Mouse (Mus musculus) intestine, postnatal 0 days (tissue): ENCODE data around the gene Hcn1. TPM values are rescaled to one million over a fixed set of nuclear protein-coding genes. Genes with fewer than 3 reads are reported as not detected.

Experiments used
- ATAC-seq: fragments of 200-750 bp; cut with Nextera tagmentation; 2 replicates; pipeline ENCODE4 v1.8.0; 2017; ENCODE audit warnings: mild to moderate bottlenecking, moderate TSS enrichment, moderate library complexity
- H3K27ac ChIP-seq: fragments of 300-500 bp; sonication (generic); 2 replicates; pipeline ENCODE4 v1.5.1; 2014; ENCODE audit warnings: mild to moderate bottlenecking, low read depth, low read length, moderate library complexity
- H3K27me3 ChIP-seq: fragments of 300-500 bp; sonication (generic); replicated peaks from 2 replicates; pipeline ENCODE4 v1.6.1; 2014; ENCODE audit warnings: low read length, mixed read lengths; ENCODE audit not compliant: control insufficient read depth, insufficient read depth
- H3K36me3 ChIP-seq: fragments of 300-500 bp; sonication (generic); 2 replicates; pipeline ENCODE4 v1.6.1; 2014; ENCODE audit warnings: mild to moderate bottlenecking, moderate library complexity; ENCODE audit not compliant: control insufficient read depth, insufficient read depth
- H3K4me1 ChIP-seq: fragments of 300-500 bp; sonication (generic); replicated peaks from 2 replicates; pipeline ENCODE4 v1.6.1; 2014; ENCODE audit warnings: antibody characterized with exemption, low read length, mixed read lengths; ENCODE audit not compliant: control insufficient read depth, insufficient read depth
- H3K4me2 ChIP-seq: fragments of 300-500 bp; sonication (generic); replicated peaks from 2 replicates; pipeline ENCODE4 v1.6.1; 2014; ENCODE audit warnings: low read depth, mild to moderate bottlenecking, moderate library complexity
- H3K4me3 ChIP-seq: fragments of 300-500 bp; sonication (generic); 2 replicates; pipeline ENCODE4 v1.5.1; 2014; ENCODE audit warnings: low read depth, low read length
- H3K9ac ChIP-seq: fragments of 300-500 bp; sonication (generic); 2 replicates; pipeline ENCODE4 v1.6.1; 2014; ENCODE audit warnings: mild to moderate bottlenecking, low read depth, low read length
- H3K9me3 ChIP-seq: fragments of 300-500 bp; sonication (generic); 2 replicates; pipeline ENCODE4 v1.6.1; 2016; ENCODE audit warnings: mixed run types; ENCODE audit not compliant: control insufficient read depth
- CTCF ChIP-seq: sonication (generic); IDR thresholded peaks from 2 replicates; pipeline ENCODE4 v1.5.1; 2016; ENCODE audit warnings: low read depth, mild to moderate bottlenecking, control low read depth, antibody characterized with exemption, moderate library complexity
- WGBS: fragments of 180-500 bp; shearing (Covaris S2); extraction: QIAGEN DNeasy Blood & Tissue Kit; methylation state at CpG from one replicate; pipeline ENCODE4 v1.1.7; 2014; 5-methylcytosine and 5-hydroxymethylcytosine counted together
- polyA plus RNA-seq: library from polyadenylated mRNA; unstranded; fragments of >200 nt; fragmentation: Nextera tagmentation; extraction: Ambion mirVana; gene quantifications from 2 replicates; pipeline ENCODE4 v1.2.1, GENCODE M21; 2015

Gene Hcn1
- polyA plus RNA-seq, 1 experiment from 2014 or later, result 0.17 TPM

DNA sequence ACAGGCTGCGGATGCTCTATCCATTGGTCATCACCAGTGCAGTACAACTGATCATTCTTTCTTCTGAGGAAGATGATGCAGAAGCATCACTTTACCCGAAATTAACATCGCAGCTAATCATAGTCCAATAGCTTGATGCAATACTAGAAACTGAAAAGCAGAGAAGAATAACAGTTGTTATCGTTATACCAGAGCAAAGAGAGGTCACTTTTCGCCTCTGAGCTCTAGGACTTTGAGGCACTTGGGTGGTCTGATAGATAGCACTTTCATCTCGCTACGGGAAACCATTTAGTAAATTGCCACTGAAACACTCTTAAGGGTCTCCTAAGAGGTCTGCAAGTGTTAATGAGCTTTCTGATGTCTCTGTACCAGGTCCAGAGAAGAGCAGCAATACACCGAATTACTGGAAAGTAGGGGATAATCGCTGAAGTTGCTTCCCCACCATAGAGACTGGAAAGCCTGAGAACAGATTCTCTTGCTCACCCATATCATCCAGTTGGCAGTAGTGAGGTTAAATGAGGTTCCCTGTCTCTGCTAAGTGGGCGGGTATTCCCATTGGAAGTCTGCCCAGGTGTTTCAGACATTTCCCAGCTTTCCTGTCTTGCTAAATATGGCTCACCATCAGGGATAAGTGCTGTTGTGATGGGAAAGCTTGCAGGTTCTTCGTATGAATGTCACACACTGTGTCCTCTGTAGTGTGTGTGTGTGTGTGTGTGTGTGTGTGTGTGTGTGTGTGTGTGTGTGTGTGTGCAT lies 105.0 kb downstream of the Hcn1 start:
- no peaks in the 10 kb centered on the region for H3K4me1 ChIP-seq
- H3K4me2 ChIP-seq, result no peak overlapping the region
- WGBS, result 76% methylated on average over 11 of the region's 11 CpGs
- no peak for TF ChIP-seq CTCF
- no peak overlapping the region for H3K4me3 ChIP-seq
- ATAC-seq, result no peak
- no peak overlapping the region for H3K27ac ChIP-seq
- no peak overlapping the region for H3K9ac ChIP-seq
- H3K36me3 ChIP-seq, result no peaks in the 10 kb centered on the region
- H3K9me3 ChIP-seq, result no peaks in the 10 kb centered on the region
- no peaks in the 10 kb centered on the region for H3K27me3 ChIP-seq

DNA sequence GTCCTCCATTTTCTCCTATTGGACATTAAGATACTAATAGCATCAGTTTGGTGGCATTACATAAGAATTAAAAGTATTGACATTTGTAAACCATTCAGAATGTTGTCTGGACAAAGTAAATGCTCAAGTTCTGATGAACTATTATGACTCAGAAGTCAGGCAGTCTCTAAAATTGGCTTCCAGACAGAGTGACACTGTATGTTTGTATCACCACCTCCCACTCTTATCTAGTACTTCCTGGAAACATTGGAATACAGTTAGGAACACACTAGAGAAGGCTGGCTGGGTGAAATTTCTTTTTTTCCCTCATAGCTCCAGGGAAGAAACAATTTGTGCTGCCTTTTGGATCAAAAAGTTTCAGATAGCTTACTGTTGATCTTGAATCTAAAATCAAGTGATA lies 108.7 kb downstream of the Hcn1 start:
- no peaks in the 10 kb centered on the region for H3K27me3 ChIP-seq
- ATAC-seq, result no peak
- no peak overlapping the region for H3K4me3 ChIP-seq
- no peak overlapping the region for H3K27ac ChIP-seq
- H3K4me1 ChIP-seq, result no peaks in the 10 kb centered on the region
- H3K36me3 ChIP-seq, result no peaks in the 10 kb centered on the region
- no peaks in the 10 kb centered on the region for H3K9me3 ChIP-seq
- no peak overlapping the region for H3K9ac ChIP-seq
- TF ChIP-seq CTCF, result no peak
- no peak overlapping the region for H3K4me2 ChIP-seq

DNA sequence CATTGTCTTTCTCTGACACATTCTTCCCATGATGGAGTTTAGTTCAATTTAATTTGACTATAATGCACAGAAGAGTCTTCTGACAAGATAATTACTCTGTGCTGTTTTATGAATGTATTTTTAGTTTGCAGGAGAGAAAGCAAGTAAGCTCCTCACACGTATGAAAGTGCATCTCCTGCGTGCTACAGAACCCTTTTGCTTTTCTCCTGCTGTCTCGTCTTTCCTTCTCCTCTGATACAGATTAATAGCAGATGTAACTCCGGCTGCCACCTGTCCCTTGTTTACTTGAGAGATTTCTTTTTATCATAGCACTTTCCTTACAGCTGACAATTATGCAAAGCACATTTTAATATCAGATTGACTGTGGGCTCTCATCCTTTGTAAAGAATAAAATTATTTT lies 120.0 kb downstream of the Hcn1 start:
- H3K4me1 ChIP-seq, result no peaks in the 10 kb centered on the region
- no peak overlapping the region for H3K4me2 ChIP-seq
- H3K27ac ChIP-seq, result no peak overlapping the region
- 56% methylated on average over 4 of the region's 4 CpGs for WGBS
- H3K9me3 ChIP-seq, result no peaks in the 10 kb centered on the region
- H3K9ac ChIP-seq, result no peak overlapping the region
- TF ChIP-seq CTCF, result no peak
- H3K36me3 ChIP-seq, result no peaks in the 10 kb centered on the region
- ATAC-seq, result no peak
- H3K4me3 ChIP-seq, result no peak overlapping the region
- H3K27me3 ChIP-seq, result no peaks in the 10 kb centered on the region

DNA sequence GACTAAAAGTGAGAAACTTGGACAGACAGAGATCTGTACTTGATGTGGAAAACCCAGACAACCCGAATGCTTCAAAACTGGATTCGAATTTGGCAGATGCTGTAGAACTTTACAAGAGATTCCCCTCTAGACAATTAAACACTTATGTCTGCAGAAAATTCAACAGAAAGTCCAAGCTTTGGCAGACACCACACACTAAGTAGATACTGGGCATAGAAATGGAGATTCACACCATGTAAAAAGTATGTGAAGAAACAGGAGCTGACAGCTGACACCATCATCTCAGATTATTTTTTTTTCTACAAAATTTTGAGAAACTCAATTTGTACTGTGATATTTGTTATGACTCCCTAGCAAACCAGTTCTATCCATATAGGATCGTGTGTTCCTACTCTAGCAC lies 122.0 kb downstream of the Hcn1 start:
- ATAC-seq, result no peak
- H3K9me3 ChIP-seq, result no peaks in the 10 kb centered on the region
- H3K27me3 ChIP-seq, result no peaks in the 10 kb centered on the region
- no peak for TF ChIP-seq CTCF
- no peak overlapping the region for H3K4me2 ChIP-seq
- H3K27ac ChIP-seq, result no peak overlapping the region
- no peaks in the 10 kb centered on the region for H3K36me3 ChIP-seq
- WGBS, result 76% methylated on average over 3 of the region's 3 CpGs
- H3K4me3 ChIP-seq, result no peak overlapping the region
- no peaks in the 10 kb centered on the region for H3K4me1 ChIP-seq
- no peak overlapping the region for H3K9ac ChIP-seq

DNA sequence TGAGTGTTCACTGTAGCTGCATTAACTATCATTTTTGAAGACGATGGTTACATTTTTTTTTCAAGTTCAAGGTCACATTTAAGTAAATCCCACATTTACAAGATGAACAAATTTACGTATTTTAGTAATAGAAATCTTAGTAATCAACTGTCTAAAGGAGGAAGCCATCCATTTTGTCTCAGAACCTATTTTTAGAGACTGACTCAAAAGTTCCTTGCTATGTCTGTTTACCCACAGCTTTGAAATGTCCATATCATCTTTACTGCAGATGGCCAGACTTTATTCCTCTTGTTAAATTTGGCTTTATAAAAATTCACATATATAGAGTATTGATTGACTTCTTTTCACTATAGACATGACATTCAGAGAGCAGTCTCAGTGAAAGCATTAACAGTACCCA lies 126.3 kb downstream of the Hcn1 start:
- Histone ChIP-seq H3K4me3 (no peak overlapping the region), H3K9ac (no peak overlapping the region), H3K4me2 (no peak overlapping the region), H3K27me3 (no peaks in the 10 kb centered on the region), H3K4me1 (no peaks in the 10 kb centered on the region), H3K27ac (no peak overlapping the region), H3K36me3 (no peaks in the 10 kb centered on the region), H3K9me3 (no peaks in the 10 kb centered on the region)
- no peak for TF ChIP-seq CTCF
- no peak for ATAC-seq
- 63% methylated on average over 2 of the region's 2 CpGs for WGBS

DNA sequence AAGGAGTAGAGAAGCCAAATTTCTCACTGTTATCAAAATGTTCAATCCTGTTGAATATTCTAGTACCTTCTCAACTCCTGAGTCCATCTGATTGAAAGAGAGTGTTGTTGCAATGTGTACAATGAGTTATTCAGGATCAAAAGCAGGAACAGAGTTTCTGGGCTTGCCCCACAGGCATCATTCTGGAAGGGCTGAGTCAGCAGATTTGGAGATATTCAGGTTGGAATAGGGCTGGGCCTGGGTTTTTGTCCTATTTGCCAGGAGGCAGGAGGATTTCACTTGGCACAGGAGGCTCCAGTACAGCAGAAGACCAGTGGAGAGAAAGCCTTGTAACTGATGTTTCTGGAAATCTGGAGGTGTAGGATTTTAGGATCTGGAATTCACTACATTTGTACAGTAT lies 130.6 kb downstream of the Hcn1 start:
- TF ChIP-seq CTCF, result no peak
- ATAC-seq, result no peak
- H3K4me3 ChIP-seq, result no peak overlapping the region
- no peaks in the 10 kb centered on the region for H3K4me1 ChIP-seq
- H3K4me2 ChIP-seq, result no peak overlapping the region
- no peak overlapping the region for H3K9ac ChIP-seq
- H3K27me3 ChIP-seq, result no peaks in the 10 kb centered on the region
- H3K9me3 ChIP-seq, result no peaks in the 10 kb centered on the region
- no peaks in the 10 kb centered on the region for H3K36me3 ChIP-seq
- H3K27ac ChIP-seq, result no peak overlapping the region

DNA sequence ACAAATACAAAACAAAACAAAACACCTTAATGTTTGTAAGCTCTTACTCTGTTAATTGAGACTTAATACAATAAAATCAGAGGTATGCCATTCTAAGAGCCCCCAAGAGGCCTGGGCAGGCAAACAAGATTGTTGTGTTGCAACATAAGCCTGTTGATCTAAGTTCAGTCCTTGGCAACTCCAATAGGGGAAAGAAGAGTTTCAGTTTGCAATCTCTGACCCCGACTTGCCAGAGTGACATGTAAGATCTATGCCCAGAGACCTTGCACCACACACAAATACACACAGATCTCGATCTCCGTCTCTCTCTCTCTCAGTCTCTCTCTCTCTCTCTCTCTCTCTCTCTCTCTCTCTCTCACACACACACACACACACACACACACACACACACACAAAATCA lies 142.3 kb downstream of the Hcn1 start:
- 80% methylated on average over 3 of the region's 3 CpGs for WGBS
- H3K9ac ChIP-seq, result no peak overlapping the region

More for the DNA sequence above, 142.3 kb downstream of the Hcn1 start:
- H3K36me3 ChIP-seq, result no peaks in the 10 kb centered on the region
- H3K27me3 ChIP-seq, result no peaks in the 10 kb centered on the region
- no peak for TF ChIP-seq CTCF
- ATAC-seq, result no peak
- no peaks in the 10 kb centered on the region for H3K9me3 ChIP-seq
- H3K4me3 ChIP-seq, result no peak overlapping the region
- H3K4me1 ChIP-seq, result no peaks in the 10 kb centered on the region
- H3K4me2 ChIP-seq, result no peak overlapping the region
- no peak overlapping the region for H3K27ac ChIP-seq
